Mouse (Mus musculus): Measurements from ENCODE around the gene Csf2rb.
"Not testable (repeated sequence)": the region's sequence is repeated elsewhere in the genome, so short reads cannot be mapped to it uniquely, and the experiment has no call there.

The Csf2rb gene

DNA sequence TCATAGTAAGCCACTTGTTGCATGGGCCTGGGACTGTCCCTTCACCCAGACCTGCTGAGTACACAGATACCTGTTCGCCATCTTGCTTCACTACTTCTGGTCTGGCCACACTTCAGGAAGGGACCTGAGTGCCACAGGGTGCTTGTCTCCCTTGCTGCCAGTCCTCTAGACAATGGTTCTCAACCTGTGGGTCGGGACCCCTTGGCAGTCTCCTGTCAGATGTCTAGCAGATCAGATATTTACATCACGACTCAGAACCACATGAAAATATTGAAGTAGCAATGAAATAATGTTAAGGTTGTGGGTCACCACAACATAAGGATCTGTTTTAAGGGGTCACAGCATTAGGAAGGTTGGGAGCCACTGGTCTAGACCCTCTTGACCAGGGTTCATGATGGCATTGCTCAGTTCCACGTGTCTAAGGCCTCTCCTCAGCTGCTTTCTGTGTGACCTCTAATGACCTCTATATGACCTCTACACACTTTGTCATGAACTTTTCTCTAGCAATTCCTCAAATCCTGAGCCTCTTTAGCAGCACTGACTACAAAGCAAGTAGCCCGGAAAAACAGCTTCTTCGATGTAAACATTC, 2.3 kb downstream of the Csf2rb start:
- in situ Hi-C loops (cut with MboI, MseI): not testable (repeated sequence)

- in situ Hi-C loops (cut with MboI, MseI): no loop called here
These were observed 3.1 kb downstream of the Csf2rb start for GRCm38 (mm10) chr15:78328520-78329097.

GRCm38 (mm10) chr15:78329972-78330371, 4.4 kb downstream of the Csf2rb start:
- in situ Hi-C loops (cut with MboI, MseI): loop anchor here (10.0 kb wide), 1 partner anchor 145 kb away; no protein-coding TSS in a partner anchor

DNA sequence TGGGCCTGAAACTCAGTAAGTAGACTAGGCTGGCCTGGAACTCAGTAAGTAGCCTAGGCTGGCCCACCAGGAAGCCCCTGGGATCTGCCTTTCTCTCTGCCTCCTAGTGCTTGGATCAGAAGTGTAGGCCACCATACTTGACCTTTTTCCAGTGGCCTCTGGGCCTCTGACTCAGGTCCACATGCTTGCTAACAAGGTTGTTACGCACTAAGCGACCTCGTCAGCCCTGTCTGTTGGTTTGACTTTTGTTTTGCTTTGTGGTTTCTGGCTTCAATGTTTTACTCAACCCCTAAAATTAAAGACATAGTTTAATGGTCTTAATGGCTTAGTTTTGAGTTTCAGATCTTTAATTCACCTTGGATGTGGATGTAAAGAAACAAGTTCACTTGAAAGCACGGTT, 5.2 kb downstream of the Csf2rb start:
- in situ Hi-C loops (cut with MboI, MseI): loop anchor here (10.0 kb wide), 1 partner anchor 146 kb away; no protein-coding TSS in a partner anchor

- in situ Hi-C loops (cut with MboI, MseI): loop anchor here (10.0 kb wide), 1 partner anchor 147 kb away; no protein-coding TSS in a partner anchor
These were observed 6.2 kb downstream of the Csf2rb start for GRCm38 (mm10) chr15:78331523-78332340.

DNA sequence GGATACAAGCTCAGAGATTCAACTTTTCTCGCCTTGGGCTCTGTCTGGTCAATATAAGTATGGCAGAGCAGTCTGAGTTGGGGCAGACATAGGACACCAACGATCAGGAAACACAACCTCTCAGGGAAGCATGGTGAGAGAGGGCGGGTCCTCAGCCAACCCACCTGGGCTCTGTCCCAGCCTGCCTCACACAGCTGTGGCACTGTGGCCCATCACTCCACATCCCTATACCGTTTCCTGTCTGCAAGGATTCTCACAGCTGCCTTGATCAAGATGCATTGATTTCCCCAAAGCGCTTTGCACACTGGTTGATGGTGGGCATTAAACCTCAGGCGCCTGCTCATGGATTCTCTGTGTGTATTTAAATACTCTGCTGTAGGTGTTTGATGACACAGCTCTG, 7.4 kb downstream of the Csf2rb start:
- in situ Hi-C loops (cut with MboI, MseI): loop anchor here (10.0 kb wide), 1 partner anchor 148 kb away; no protein-coding TSS in a partner anchor

DNA sequence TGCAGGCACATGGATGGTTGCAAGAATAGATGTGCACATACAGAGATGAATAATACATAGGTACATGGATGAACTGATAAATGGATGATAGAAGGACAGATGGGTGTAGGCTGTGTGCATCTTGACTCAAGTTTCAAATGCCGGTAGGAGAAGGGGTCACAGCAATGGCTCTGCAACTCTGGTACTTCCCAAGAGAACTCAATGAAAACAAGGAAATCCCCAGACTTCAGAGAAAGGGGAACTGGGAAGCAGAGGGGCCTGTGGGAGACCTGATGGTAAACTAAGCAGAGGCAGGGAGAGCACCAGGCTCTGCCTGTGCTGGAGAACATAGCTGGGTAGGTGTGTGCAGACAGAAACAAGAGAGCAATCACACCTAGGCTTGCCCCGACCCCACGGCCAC, 8.8 kb downstream of the Csf2rb start:
- in situ Hi-C loops (cut with MboI, MseI): loop anchor here (10.0 kb wide), 1 partner anchor 150 kb away; no protein-coding TSS in a partner anchor

GRCm38 (mm10) chr15:78339627-78340423, 14.3 kb downstream of the Csf2rb start:
- in situ Hi-C loops (cut with MboI, MseI): loop anchor here (5.0 to 10.0 kb wide), 2 partner anchors 88 to 155 kb away; no protein-coding TSS in a partner anchor

DNA sequence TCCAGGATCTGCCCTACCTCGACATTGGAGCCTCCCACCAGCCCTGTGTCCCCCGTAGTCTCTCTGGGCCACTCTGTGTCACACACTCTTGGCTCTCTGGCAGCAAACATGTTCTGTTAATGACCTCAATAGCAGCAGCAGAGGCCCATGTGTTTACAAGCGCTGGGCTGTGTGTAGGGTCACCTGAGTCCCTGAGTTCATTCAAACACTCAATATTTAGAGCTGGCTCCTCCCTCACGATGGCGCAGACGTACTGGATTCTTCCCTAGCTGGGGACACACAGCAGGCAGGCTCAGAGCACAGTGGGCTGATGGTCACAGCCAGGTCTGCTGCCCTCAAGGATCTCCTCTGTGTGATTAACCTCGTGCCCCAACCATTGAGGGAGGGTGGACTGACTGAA, 15.4 kb downstream of the Csf2rb start:
- in situ Hi-C loops (cut with MboI, MseI): not testable (repeated sequence)

DNA sequence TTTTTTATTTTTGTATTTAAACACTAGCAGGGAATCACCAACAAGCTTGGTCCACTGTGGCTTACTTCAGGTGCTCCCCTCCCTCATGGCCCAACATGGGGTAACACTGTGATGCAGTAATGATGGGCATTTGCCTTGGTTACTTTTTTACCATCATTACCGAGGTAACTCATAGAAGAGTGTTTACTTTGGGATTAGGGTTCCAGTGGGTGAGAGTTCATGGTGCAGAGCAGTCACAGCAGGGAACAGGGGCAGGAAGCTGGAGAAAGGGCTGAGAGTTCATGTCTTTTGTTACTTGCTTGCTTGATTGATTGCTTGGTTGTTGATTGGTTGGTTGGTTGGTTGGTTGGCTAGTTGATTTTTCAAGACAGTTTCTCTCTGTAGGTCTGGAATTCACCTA, 18.1 kb downstream of the Csf2rb start:
- in situ Hi-C loops (cut with MboI, MseI): no loop called here

- in situ Hi-C loops (cut with MboI, MseI): no loop called here
These were observed 19.0 kb downstream of the Csf2rb start for GRCm38 (mm10) chr15:78344567-78344966.

DNA sequence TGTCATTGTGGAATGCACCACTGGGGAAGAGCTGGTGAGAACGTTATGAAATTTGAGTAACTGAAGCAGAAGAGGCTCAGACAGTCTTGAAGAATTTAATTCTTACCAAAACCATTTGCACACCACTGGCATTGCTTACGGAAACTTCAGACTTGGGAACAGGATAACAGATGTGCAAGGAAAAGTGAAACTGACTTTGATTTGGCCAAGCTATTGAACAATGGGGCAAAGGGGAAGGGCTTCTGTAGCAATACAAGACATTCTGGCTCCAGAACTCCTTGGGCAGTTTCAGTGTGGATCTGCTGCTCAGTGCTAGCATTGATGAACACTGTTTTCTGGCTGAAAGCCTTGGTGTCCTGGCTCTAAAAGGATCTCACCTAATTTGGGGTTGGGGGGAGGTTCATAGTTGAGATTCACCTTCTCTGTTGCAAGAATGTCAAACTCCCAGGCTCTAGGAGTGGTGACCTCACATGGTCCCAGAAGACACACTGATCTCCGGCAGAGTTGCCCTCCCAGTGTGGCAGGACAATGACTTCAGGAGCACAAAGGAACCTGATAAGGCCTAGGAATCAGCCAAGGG, 26.1 kb downstream of the Csf2rb start:
- in situ Hi-C loops (cut with MboI, MseI): loop anchor here (5.0 kb wide), 1 partner anchor 71 kb away; no protein-coding TSS in a partner anchor

DNA sequence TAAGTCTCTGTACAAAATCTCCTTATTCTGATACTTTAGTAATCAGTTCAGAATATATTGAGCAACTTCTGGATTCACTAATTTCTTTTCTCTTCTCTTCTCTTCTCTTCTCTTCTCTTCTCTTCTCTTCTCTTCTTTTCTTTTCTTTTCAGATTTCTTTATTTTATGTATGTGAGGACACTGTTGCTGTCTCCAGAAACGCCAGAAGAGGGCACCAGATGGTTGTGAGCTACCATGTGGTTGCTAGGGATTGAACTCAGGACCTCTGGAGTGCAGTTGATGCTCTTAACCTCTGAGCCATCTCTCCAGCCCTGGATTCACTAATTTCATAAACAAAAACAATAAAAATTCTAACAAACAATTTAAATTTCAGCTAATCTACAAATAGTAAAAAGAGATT, 29.4 kb downstream of the Csf2rb start:
- in situ Hi-C loops (cut with MboI, MseI): loop anchor here (5.0 kb wide), 1 partner anchor 67 kb away; no protein-coding TSS in a partner anchor

GRCm38 (mm10) chr15:78355548-78355947, 30.0 kb downstream of the Csf2rb start:
- in situ Hi-C loops (cut with MboI, MseI): no loop called here

GRCm38 (mm10) chr15:78365916-78366315, 40.4 kb downstream of the Csf2rb start:
- in situ Hi-C loops (cut with MboI, MseI): no loop called here

GRCm38 (mm10) chr15:78366875-78367274, 41.3 kb downstream of the Csf2rb start:
- in situ Hi-C loops (cut with MboI, MseI): no loop called here

DNA sequence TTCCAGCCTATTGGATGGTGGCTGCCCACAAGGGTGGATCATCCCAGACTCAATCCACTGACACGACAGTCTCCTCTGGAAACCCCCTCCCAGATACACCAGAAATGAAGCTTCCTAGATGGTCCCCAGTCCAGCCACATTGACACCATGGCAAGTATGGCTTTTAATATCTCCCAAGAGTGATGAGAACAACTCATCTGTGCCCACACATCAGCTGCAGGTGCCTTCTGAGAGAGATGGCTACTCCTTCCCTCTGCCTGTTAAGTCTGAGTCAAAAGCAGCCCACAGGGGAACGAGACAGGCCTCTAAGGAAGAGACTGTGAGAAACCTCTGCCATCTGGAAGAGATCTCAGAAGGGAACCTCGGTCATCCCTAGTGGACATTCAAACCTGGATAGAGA, 42.3 kb downstream of the Csf2rb start:
- in situ Hi-C loops (cut with MboI, MseI): no loop called here

- in situ Hi-C loops (cut with MboI, MseI): no loop called here
These were observed 43.4 kb downstream of the Csf2rb start for GRCm38 (mm10) chr15:78368926-78369346.

GRCm38 (mm10) chr15:78369641-78370040, 44.1 kb downstream of the Csf2rb start:
- in situ Hi-C loops (cut with MboI, MseI): no loop called here

DNA sequence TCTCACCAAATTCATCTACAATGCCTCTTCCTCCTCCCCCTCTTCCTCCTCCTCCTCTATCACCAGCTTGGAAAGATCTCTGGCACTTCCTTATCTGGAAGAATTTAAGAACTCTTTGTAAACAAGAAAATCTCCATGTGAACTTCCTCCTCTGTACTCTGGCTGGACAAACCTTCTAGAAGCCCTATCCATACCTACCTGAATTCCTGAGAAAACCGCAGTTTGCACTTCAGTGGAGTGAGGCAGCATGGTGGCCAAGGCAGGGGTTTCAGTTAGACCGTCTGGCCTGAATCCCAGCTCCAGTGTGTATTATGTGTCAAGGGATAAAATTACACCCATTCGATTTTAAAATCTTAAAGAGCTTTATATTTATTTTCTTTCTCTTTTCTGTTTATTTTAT, 47.2 kb downstream of the Csf2rb start:
- in situ Hi-C loops (cut with MboI, MseI): no loop called here

DNA sequence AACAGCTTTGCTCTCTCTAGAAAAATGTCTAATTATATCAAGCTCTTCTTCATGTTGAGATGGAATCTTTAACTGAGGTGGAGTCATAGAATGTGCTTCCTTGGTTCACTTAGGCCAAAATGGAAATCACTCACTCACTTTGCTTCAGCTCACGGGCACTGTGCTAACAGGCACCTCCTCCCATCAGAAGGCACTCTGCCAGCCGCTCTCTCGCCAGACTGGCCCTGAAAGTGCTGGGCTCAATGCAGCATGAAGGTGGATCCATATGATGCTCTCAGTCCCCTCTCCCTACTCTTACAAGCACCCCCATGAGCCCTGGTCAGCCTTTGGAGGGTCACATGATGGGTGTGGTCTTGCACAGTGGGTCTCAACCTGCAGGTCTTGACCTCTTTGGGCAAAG, 48.7 kb downstream of the Csf2rb start:
- in situ Hi-C loops (cut with MboI, MseI): no loop called here
